Mouse (Mus musculus) left cerebral cortex, postnatal 25 days (tissue): ENCODE data around the gene Nelfe. TPM values are rescaled to one million over a fixed set of nuclear protein-coding genes. Genes with fewer than 3 reads are reported as not detected.

ENCODE experiments used
- DNase-seq, 2 experiments: peaks; one replicate each; pipeline ENCODE4 v3.0.0; 2022; ENCODE audit warnings: low spot score in 2 of 2, mixed read lengths in 1 of 2
- intact Hi-C: fragments of 180-260 bp; cut with DNase I; formaldehyde crosslinking; loops from one replicate; pipeline ENCODE4 v1.15.1; 2025
- microRNA-seq, 2 experiments: library from miRNA; unstranded; fragments of <30 nt; microRNA quantifications; one replicate each; pipeline ENCODE4 v1.2.0; 2022
- total RNA-seq, 2 experiments: library from RNA; stranded (reverse); gene quantifications; 2 replicates each; pipeline ENCODE4 v1.2.3; 2021

Gene Nelfe
- total RNA-seq, 2 experiments from 2014 or later: 30.9 to 37.9 TPM

GRCm38 (mm10) chr17:34902895-34903294 is 52.7 kb downstream of the Nelfe start:
- intact Hi-C loops: no loop called here
- DNase-seq: no peak

Small RNAs within 50 kb of the gene (microRNA-seq; reads per million reads assigned to microRNA genes)
- gene Mir6970: 0.50 to 3.4 reads per million in 2 experiments
- gene Mir6971: 2.4 to 4.0 reads per million in 2 experiments
- 0 reads per million in 2 experiments for gene Mir6972

Other genes with a start within 250 kb of the Nelfe start
- gene Rnf5, start 246.7 kb upstream of the Nelfe start, total RNA-seq: 10 to 100 TPM; 71.4 to 76.3 TPM
- gene Agpat1, start 246.1 kb upstream of the Nelfe start, total RNA-seq: 100 to 1,000 TPM; 169 to 174 TPM
- gene Egfl8, start 234.4 kb upstream of the Nelfe start, total RNA-seq: 1 to 10 TPM; 3.9 to 5.1 TPM
- gene Ppt2, start 221.9 kb upstream of the Nelfe start, total RNA-seq: 10 to 100 TPM; 45.8 to 46.4 TPM
- 100 to 1,000 TPM; 171 to 183 TPM for gene Prrt1, start 220.9 kb upstream of the Nelfe start, total RNA-seq
- gene Fkbpl, start 205.6 kb upstream of the Nelfe start, total RNA-seq: 10 to 100 TPM; 12.0 to 17.0 TPM
- gene Atf6b, start 203.2 kb upstream of the Nelfe start, total RNA-seq: 10 to 100 TPM; 72.7 to 72.8 TPM
- 1 to 10 TPM; 1.2 to 1.6 TPM for gene Tnxb, start 179.9 kb upstream of the Nelfe start, total RNA-seq
- 10 to 100 TPM in 1 of 2 experiments, 1 to 10 TPM in 1; 7.6 to 10.3 TPM for gene C4b, start 106.5 kb upstream of the Nelfe start, total RNA-seq
- gene Cyp21a1, start 45.8 kb upstream of the Nelfe start, total RNA-seq: not detected
- gene Stk19, start 13.4 kb upstream of the Nelfe start, total RNA-seq: 10 to 100 TPM; 52.2 to 57.6 TPM
- gene Dxo, start 13.4 kb upstream of the Nelfe start, total RNA-seq: 10 to 100 TPM; 35.9 to 37.1 TPM
- 10 to 100 TPM; 64.0 to 65.9 TPM for gene Skiv2l, start 181 bp upstream of the Nelfe start, total RNA-seq
- under 1 TPM in 1 of 2 experiments, not detected in 1; 0.30 TPM for gene Cfb, start 12.1 kb downstream of the Nelfe start, total RNA-seq
- gene Zbtb12, start 29.1 kb downstream of the Nelfe start, total RNA-seq: 1 to 10 TPM; 6.9 to 7.3 TPM
- gene Gm20547, start 31.7 kb downstream of the Nelfe start, total RNA-seq: not detected
- gene C2, start 47.9 kb downstream of the Nelfe start, total RNA-seq: 1 to 10 TPM; 1.5 to 3.6 TPM
- 100 to 1,000 TPM; 166 to 167 TPM for gene Ehmt2, start 48.1 kb downstream of the Nelfe start, total RNA-seq
- under 1 TPM; 0.55 to 0.66 TPM for gene Slc44a4, start 64.1 kb downstream of the Nelfe start, total RNA-seq
- 10 to 100 TPM; 42.9 to 44.0 TPM for gene Neu1, start 80.9 kb downstream of the Nelfe start, total RNA-seq
- gene Hspa1b, start 108.8 kb downstream of the Nelfe start, total RNA-seq: 10 to 100 TPM in 1 of 2 experiments, 1 to 10 TPM in 1; 9.9 to 15.0 TPM
- gene Gm20481, start 119.5 kb downstream of the Nelfe start, total RNA-seq: not detected
- gene Hspa1a, start 121.8 kb downstream of the Nelfe start, total RNA-seq: 10 to 100 TPM; 10.8 to 12.6 TPM
- under 1 TPM; 0.27 to 0.34 TPM for gene Hspa1l, start 122.3 kb downstream of the Nelfe start, total RNA-seq
- 10 to 100 TPM; 17.3 to 18.0 TPM for gene Lsm2, start 131.5 kb downstream of the Nelfe start, total RNA-seq
- gene Vars, start 150.6 kb downstream of the Nelfe start, total RNA-seq: 10 to 100 TPM; 38.0 to 44.7 TPM
- gene Vwa7, start 166.2 kb downstream of the Nelfe start, total RNA-seq: under 1 TPM; 0.30 to 0.37 TPM
- gene Sapcd1, start 177.6 kb downstream of the Nelfe start, total RNA-seq: under 1 TPM; 0.60 to 0.83 TPM
- under 1 TPM; 0.76 to 0.96 TPM for gene Msh5, start 196.4 kb downstream of the Nelfe start, total RNA-seq
- gene Clic1, start 199.6 kb downstream of the Nelfe start, total RNA-seq: 10 to 100 TPM in 1 of 2 experiments, 1 to 10 TPM in 1; 9.9 to 11.6 TPM
- gene Ddah2, start 208.6 kb downstream of the Nelfe start, total RNA-seq: 10 to 100 TPM; 12.1 to 12.5 TPM
- not detected for gene Ly6g6c, start 215.0 kb downstream of the Nelfe start, total RNA-seq
- gene Mpig6b, start 215.8 kb downstream of the Nelfe start, total RNA-seq: not detected
- 1 to 10 TPM; 2.4 to 2.7 TPM for gene Ly6g6e, start 226.5 kb downstream of the Nelfe start, total RNA-seq
- 1 to 10 TPM in 1 of 2 experiments, under 1 TPM in 1; 0.69 to 1.9 TPM for gene Ly6g6d, start 227.7 kb downstream of the Nelfe start, total RNA-seq
- not detected for gene Ly6g6f, start 235.2 kb downstream of the Nelfe start, total RNA-seq
- gene Abhd16a, start 238.9 kb downstream of the Nelfe start, total RNA-seq: 100 to 1,000 TPM; 107 to 109 TPM